Mouse (Mus musculus): Measurements from ENCODE around the gene Ank2. TPM values are rescaled to one million over a fixed set of nuclear protein-coding genes. Genes with fewer than 3 reads are reported as not detected.
A peak's percentile ranks its signal among the peaks of the same experiment; 100 is the strongest.

Ank2 gene
- polyA plus RNA-seq, 1 experiment: 423 TPM

DNA sequence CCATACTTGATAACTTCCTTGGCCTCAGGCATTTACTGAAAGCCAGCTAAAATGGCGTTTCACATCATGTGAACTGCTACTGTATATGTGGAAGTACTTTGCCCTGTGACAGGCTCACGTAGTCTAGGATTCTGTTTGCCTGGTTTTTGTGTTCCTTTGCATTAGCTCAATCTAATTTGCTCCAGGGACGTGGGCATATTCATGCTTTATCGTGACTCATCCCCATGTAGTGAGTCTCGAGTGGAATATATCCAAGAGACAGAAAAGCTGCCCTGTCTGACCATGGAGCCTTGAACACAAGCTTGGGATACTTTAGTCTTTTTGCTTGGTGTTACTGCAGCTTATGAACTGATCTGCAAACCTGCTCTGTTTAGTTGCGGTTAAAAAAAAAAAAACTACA lies 483.6 kb downstream of the Ank2 start:
- Histone ChIP-seq H3K4me1 (ENCODE audit: control insufficient read depth, insufficient read depth, low read length) (0 out of 2 replicates have a peak, but pooled peaks cover 3% of the 10 kb centered on the region), H3K27ac (ENCODE audit: insufficient read depth, low read depth, low read length) (no peak overlapping the region), H3K4me3 (ENCODE audit: insufficient read depth, low read depth, low read length) (no peak overlapping the region)
- WGBS: 56% methylated on average over 6 of the region's 6 CpGs
- TF ChIP-seq POLR2A (IDR thresholded peaks at IDR 0.05; ENCODE audit: insufficient read depth, low read depth, low read length) (no peak), CTCF (IDR thresholded peaks at IDR 0.05; ENCODE audit: insufficient read depth, low read depth, low read length) (no peak)

- Histone ChIP-seq H3K27ac (ENCODE audit: insufficient read depth, low read depth, low read length) (no peak overlapping the region), H3K4me3 (ENCODE audit: insufficient read depth, low read depth, low read length) (no peak overlapping the region), H3K4me1 (ENCODE audit: control insufficient read depth, insufficient read depth, low read length) (0 out of 2 replicates have a peak, but pooled peaks cover 3% of the 10 kb centered on the region)
- WGBS: 63% methylated on average over 6 of the region's 6 CpGs
- TF ChIP-seq CTCF (IDR thresholded peaks at IDR 0.05; ENCODE audit: insufficient read depth, low read depth, low read length): no peak
- TF ChIP-seq POLR2A (IDR thresholded peaks at IDR 0.05; ENCODE audit: insufficient read depth, low read depth, low read length): no peak
Observed at GRCm38 (mm10) chr3:127015175-127015574, 484.0 kb downstream of the Ank2 start.

- no peak overlapping the region for H3K27ac ChIP-seq (ENCODE audit: insufficient read depth, low read depth, low read length)
- H3K4me1 ChIP-seq (ENCODE audit: control insufficient read depth, insufficient read depth, low read length): 0 out of 2 replicates have a peak, but pooled peaks cover 3% of the 10 kb centered on the region
- 66% methylated on average over 4 of the region's 4 CpGs for WGBS
- no peak for TF ChIP-seq CTCF (IDR thresholded peaks at IDR 0.05; ENCODE audit: insufficient read depth, low read depth, low read length)
- no peak for TF ChIP-seq POLR2A (IDR thresholded peaks at IDR 0.05; ENCODE audit: insufficient read depth, low read depth, low read length)
- no peak overlapping the region for H3K4me3 ChIP-seq (ENCODE audit: insufficient read depth, low read depth, low read length)
Observed at GRCm38 (mm10) chr3:127013976-127014375, 485.2 kb downstream of the Ank2 start.

DNA sequence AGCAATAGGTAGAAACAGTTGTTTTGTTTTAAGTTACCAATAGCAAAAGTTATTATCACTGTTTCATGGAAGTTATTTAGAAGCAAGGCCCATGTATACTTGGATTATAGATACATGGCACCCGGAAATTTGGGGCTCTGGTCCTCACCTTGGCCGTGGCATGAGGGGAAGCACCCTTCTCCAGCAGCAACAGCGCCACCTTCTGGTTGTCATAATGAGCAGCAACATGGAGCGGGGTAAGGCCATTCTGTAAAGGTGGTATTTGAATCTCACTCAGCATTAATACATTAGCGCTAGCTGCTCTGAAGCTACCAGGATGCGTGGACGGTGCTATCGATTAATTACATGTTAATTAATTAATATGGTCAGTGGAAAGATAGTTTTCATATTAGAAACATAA lies 486.6 kb downstream of the Ank2 start:
- TF ChIP-seq POLR2A (IDR thresholded peaks at IDR 0.05; ENCODE audit: insufficient read depth, low read depth, low read length): no peak
- peak; percentile 60; the same call in 1 of the 2 replicates for TF ChIP-seq CTCF (IDR thresholded peaks at IDR 0.05; ENCODE audit: insufficient read depth, low read depth, low read length)
- no peak overlapping the region for H3K27ac ChIP-seq (ENCODE audit: insufficient read depth, low read depth, low read length)
- 48% methylated on average over 8 of the region's 8 CpGs for WGBS
- H3K4me1 ChIP-seq (ENCODE audit: control insufficient read depth, insufficient read depth, low read length): 0 out of 2 replicates have a peak, but pooled peaks cover 3% of the 10 kb centered on the region
- no peak overlapping the region for H3K4me3 ChIP-seq (ENCODE audit: insufficient read depth, low read depth, low read length)

DNA sequence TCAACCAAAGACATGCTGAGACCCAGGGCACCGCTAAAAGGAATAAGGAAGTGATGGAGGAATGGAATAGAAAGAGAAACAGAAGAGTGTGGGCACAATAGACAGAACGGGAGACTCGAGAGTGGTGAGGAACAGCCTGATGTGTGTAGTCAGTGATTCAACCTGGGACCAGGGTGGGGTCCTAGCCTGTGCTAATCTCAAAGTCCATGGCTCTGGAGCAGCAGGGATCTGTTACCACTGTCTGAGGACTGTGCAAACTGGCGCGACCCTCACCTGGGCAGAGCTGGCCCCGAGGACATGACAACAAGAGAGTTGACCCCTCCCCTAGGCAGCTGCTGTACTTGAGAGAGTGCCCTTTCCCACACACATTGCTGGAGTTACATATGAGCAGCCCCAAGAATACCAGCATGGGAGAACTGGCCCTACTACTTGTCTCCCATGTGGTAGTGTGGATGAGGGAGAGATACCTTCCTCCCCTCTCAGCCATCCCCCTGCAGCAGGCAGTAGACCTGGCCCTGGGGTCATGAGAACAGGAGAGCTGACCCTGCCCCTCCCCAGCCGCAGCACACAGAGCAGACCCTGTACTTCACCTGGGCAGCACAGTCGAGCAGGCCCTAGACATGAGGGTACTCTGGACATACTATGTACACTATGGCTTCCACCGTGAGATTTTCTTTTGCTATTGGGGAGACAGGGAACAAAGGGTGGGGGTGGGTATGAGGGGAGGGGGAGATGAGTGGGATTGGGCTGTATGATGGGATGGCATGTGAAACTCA lies 493.1 kb downstream of the Ank2 start:
- H3K4me3 ChIP-seq (ENCODE audit: insufficient read depth, low read depth, low read length): no peak overlapping the region
- WGBS: 88% methylated on average over 9 of the region's 9 CpGs
- no peak overlapping the region for H3K27ac ChIP-seq (ENCODE audit: insufficient read depth, low read depth, low read length)
- no peak for TF ChIP-seq CTCF (IDR thresholded peaks at IDR 0.05; ENCODE audit: insufficient read depth, low read depth, low read length)
- TF ChIP-seq POLR2A (IDR thresholded peaks at IDR 0.05; ENCODE audit: insufficient read depth, low read depth, low read length): no peak
- H3K4me1 ChIP-seq (ENCODE audit: control insufficient read depth, insufficient read depth, low read length): 0 out of 2 replicates have a peak, but pooled peaks cover 2% of the 10 kb centered on the region

DNA sequence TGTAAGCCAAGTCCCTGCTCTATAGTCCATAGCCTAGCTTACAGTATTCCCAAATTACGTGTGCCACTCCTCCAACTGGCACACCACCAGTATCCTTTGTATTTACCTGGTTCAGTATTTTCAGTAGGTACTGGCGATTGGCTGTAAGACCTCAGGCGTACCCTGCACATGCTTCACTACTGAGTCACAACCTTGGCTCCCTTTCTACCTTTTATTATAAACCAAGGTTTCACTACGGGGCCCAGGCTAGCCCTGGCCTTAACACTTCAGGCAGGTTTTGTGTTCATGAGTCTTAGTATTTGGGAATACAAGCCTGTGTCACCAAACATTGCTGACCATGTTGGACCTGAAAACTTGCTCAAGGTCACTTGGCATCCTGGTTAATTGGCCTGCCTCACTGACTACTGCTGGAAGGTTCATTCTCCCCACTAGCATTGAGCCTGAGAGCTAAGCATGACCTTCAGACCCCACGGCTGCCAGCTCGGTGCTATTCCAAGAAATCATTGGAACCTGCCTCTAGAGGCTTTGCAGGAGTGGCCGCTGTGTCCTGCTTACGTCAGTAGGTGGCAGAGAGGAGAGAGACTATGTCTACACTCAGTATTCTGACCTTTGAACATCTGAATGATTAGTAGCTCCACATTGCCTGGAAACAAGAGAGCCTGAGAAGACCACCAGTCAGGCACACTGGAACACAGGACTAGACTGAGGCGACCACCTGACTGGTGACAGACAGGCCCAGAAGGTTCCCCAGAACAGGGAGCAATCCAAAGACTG lies 494.1 kb downstream of the Ank2 start:
- Histone ChIP-seq H3K4me1 (ENCODE audit: control insufficient read depth, insufficient read depth, low read length) (0 out of 2 replicates have a peak, but pooled peaks cover 2% of the 10 kb centered on the region), H3K4me3 (ENCODE audit: insufficient read depth, low read depth, low read length) (no peak overlapping the region), H3K27ac (ENCODE audit: insufficient read depth, low read depth, low read length) (no peak overlapping the region)
- WGBS: 73% methylated on average over 9 of the region's 9 CpGs
- TF ChIP-seq CTCF (IDR thresholded peaks at IDR 0.05; ENCODE audit: insufficient read depth, low read depth, low read length) (no peak), POLR2A (IDR thresholded peaks at IDR 0.05; ENCODE audit: insufficient read depth, low read depth, low read length) (no peak)

GRCm38 (mm10) chr3:127003946-127004345 lies 495.2 kb downstream of the Ank2 start:
- no peak overlapping the region for H3K4me3 ChIP-seq (ENCODE audit: insufficient read depth, low read depth, low read length)
- 0 out of 2 replicates have a peak, but pooled peaks cover 2% of the 10 kb centered on the region for H3K4me1 ChIP-seq (ENCODE audit: control insufficient read depth, insufficient read depth, low read length)
- no peak overlapping the region for H3K27ac ChIP-seq (ENCODE audit: insufficient read depth, low read depth, low read length)
- WGBS: 91% methylated on average over 11 of the region's 11 CpGs
- TF ChIP-seq POLR2A (IDR thresholded peaks at IDR 0.05; ENCODE audit: insufficient read depth, low read depth, low read length) (no peak), CTCF (IDR thresholded peaks at IDR 0.05; ENCODE audit: insufficient read depth, low read depth, low read length) (no peak)

DNA sequence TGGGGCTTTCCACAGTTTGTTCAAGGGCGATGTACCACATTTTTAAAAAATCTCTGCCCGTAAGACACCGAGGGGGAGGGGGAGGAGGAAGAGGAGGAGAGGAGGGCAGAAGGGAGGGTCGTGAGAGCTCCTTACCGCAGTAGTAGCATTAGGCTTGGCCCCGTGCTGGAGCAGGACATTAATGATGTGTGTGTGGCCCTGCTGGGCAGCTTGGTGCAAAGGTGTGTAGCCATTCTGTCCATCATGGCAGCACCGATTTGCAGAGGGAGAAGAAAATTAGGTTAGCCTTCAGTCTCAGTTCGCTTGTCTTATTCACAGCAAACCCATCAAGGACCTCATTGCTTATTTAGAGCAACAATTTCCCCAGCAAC lies 500.4 kb downstream of the Ank2 start:
- no peak for TF ChIP-seq CTCF (IDR thresholded peaks at IDR 0.05; ENCODE audit: insufficient read depth, low read depth, low read length)
- peak overlapping the region; percentile 3; the same call in 1 of the 2 replicates for H3K4me3 ChIP-seq (ENCODE audit: insufficient read depth, low read depth, low read length)
- WGBS: 3% methylated on average over 8 of the region's 8 CpGs

More for the DNA sequence above, 500.4 kb downstream of the Ank2 start:
- Histone ChIP-seq H3K27ac (ENCODE audit: insufficient read depth, low read depth, low read length) (peak overlapping the region; percentile 78), H3K4me1 (ENCODE audit: control insufficient read depth, insufficient read depth, low read length) (peaks cover 17% of the 10 kb centered on the region)
